Mouse (Mus musculus): ENCODE results near the gene Crim1. TPM values are rescaled to one million over a fixed set of nuclear protein-coding genes. Genes with fewer than 3 reads are reported as not detected.

Crim1 gene
- polyA plus RNA-seq, 1 experiment from 2014 or later: 0.41 TPM

DNA sequence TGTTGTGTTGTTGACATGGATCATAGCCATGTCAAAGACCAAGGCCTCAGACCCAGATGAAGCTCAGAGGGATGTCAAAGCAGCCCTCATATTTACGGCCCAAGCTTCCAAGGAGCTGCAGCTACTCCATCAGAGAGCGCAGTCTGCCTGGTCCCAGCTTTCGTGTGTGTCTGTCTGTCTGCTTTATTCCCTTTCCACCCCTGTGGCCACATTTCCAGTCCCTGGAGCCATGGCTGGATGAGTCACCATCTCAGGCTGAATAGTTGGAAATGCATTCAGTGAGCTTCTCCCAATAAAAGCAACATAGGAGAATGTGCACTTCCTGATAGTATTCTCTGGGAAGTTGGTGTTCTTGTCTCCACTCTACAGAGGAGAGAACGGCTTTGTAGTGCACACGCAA is 3.9 kb upstream of the Crim1 start:
- peaks cover 4% of the 10 kb centered on the region for H3K4me1 ChIP-seq (ENCODE audit: control insufficient read depth, low read depth, low read length)
- ATAC-seq (ENCODE audit: low read depth): no peak

DNA sequence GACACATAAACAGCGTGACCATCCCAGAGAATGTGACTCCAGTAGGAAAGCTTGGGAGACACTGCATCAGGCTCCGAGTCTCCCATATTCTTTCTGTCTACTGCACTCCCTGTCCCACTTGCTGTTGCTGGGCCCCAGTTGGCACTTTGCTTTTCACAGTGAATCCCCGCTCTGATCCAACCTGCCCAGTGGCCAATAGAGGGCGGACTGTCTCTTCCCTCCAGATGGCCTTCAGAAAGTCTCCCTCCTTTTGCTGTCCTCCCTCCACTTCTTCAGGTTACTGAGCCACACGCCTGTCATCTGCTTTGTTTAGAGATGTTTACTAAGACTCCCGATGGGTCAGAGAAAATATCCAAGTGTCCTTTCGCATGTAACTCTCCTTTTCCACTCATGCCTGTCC is 2.9 kb upstream of the Crim1 start:
- H3K4me1 ChIP-seq (ENCODE audit: control insufficient read depth, low read depth, low read length): peaks cover 5% of the 10 kb centered on the region
- H3K4me3 ChIP-seq (ENCODE audit: low read depth, low read length): no peak overlapping the region
- 16% methylated on average over 7 of the region's 7 CpGs for WGBS (ENCODE audit: insufficient replicate concordance)
- no peak for ATAC-seq (ENCODE audit: low read depth)
- H3K9ac ChIP-seq (ENCODE audit: low read depth, low read length): no peak overlapping the region
- H3K36me3 ChIP-seq (ENCODE audit: control insufficient read depth, insufficient read depth): no peaks in the 10 kb centered on the region
- no peak overlapping the region for H3K4me2 ChIP-seq (ENCODE audit: low read depth, low read length)
- H3K27me3 ChIP-seq (ENCODE audit: control insufficient read depth, insufficient read depth, low read depth, low read length): peaks cover 38% of the 10 kb centered on the region
- no peaks in the 10 kb centered on the region for H3K9me3 ChIP-seq (replicated peaks; ENCODE audit: control insufficient read depth, low read length)
- no peak overlapping the region for H3K27ac ChIP-seq (ENCODE audit: low read length)

More for the DNA sequence above, 3.9 kb upstream of the Crim1 start:
- no peaks in the 10 kb centered on the region for H3K36me3 ChIP-seq (ENCODE audit: control insufficient read depth, insufficient read depth)
- no peak overlapping the region for H3K27ac ChIP-seq (ENCODE audit: low read length)
- no peak overlapping the region for H3K4me3 ChIP-seq (ENCODE audit: low read depth, low read length)
- H3K4me2 ChIP-seq (ENCODE audit: low read depth, low read length): no peak overlapping the region
- no peaks in the 10 kb centered on the region for H3K9me3 ChIP-seq (replicated peaks; ENCODE audit: control insufficient read depth, low read length)
- peaks cover 29% of the 10 kb centered on the region for H3K27me3 ChIP-seq (ENCODE audit: control insufficient read depth, insufficient read depth, low read depth, low read length)
- H3K9ac ChIP-seq (ENCODE audit: low read depth, low read length): no peak overlapping the region
- 69% methylated on average over 5 of the region's 5 CpGs for WGBS (ENCODE audit: insufficient replicate concordance)

DNA sequence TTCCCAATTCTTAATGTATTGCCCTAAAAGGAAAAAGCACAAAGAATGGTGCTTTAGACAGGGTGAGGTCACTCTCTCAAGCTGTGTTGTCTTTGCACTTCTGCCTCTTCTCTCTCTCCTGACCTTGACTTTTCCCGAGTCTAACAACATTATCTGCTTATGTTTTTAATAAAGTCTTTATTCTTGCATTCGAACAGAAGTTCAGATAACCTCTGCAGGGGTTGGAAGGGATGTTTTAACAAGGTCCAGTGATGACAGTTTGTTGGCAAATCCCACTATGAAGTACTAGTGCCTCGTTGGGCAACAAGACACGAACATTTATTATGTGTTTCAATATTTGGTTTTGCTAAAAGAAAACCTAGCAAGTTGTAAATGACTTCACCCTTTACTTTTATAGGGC is 1.9 kb upstream of the Crim1 start:
- H3K4me2 ChIP-seq (ENCODE audit: low read depth, low read length): no peak overlapping the region
- no peak overlapping the region for H3K4me3 ChIP-seq (ENCODE audit: low read depth, low read length)
- no peaks in the 10 kb centered on the region for H3K9me3 ChIP-seq (replicated peaks; ENCODE audit: control insufficient read depth, low read length)
- no peak overlapping the region for H3K27ac ChIP-seq (ENCODE audit: low read length)
- peaks cover 44% of the 10 kb centered on the region for H3K27me3 ChIP-seq (ENCODE audit: control insufficient read depth, insufficient read depth, low read depth, low read length)
- no peak overlapping the region for H3K9ac ChIP-seq (ENCODE audit: low read depth, low read length)
- H3K4me1 ChIP-seq (ENCODE audit: control insufficient read depth, low read depth, low read length): peaks cover 5% of the 10 kb centered on the region
- no peak for ATAC-seq (ENCODE audit: low read depth)
- WGBS (ENCODE audit: insufficient replicate concordance): 52% methylated on average over 4 of the region's 4 CpGs
- H3K36me3 ChIP-seq (ENCODE audit: control insufficient read depth, insufficient read depth): no peaks in the 10 kb centered on the region

DNA sequence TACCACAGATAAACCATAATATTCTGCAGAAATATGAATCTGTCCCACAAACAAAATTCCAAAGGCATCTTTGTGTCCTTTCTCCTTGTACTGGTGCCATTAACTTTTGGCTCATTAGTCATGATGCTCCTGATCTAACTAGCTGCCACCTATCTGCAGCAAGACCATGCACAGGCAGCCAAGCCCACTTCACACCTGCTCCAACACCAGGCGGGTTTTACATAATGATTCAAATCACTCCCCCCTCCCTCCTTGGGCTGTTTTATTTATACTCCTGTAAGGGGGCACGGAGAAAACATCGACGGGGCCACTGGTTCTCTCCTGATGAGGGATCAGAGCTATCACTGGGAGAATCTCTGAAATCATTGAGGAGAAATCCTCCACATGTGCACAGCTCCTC is 1.2 kb upstream of the Crim1 start:
- Histone ChIP-seq H3K27me3 (ENCODE audit: control insufficient read depth, insufficient read depth, low read depth, low read length) (peaks cover 45% of the 10 kb centered on the region), H3K27ac (ENCODE audit: low read length) (no peak overlapping the region), H3K9me3 (replicated peaks; ENCODE audit: control insufficient read depth, low read length) (no peaks in the 10 kb centered on the region), H3K4me3 (ENCODE audit: low read depth, low read length) (no peak overlapping the region), H3K4me2 (ENCODE audit: low read depth, low read length) (peak overlapping the region; percentile 80; the same call in 1 of the 2 replicates), H3K9ac (ENCODE audit: low read depth, low read length) (no peak overlapping the region), H3K4me1 (ENCODE audit: control insufficient read depth, low read depth, low read length) (peaks cover 5% of the 10 kb centered on the region), H3K36me3 (ENCODE audit: control insufficient read depth, insufficient read depth) (no peaks in the 10 kb centered on the region)
- WGBS (ENCODE audit: insufficient replicate concordance): 15% methylated on average over 4 of the region's 4 CpGs
- ATAC-seq (ENCODE audit: low read depth): no peak

DNA sequence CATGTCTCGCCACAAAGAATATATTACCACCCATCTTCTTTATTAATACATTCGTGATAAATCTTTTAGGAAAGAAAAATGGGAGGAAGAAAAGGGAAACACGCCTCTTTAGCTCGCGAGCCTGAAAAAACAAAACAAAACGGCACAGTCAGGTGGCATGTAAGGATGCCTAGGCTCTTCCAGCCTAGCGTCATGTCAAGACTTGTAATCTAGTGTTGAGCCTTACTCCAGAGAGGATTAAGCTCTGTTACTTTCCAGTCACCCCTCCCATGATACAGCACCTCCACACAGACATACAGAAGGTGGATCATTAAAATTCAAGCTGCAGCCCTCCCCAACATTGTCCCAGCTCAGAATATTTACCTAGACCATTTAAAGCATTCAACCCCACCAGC is 820 bp upstream of the Crim1 start:
- no peak for ATAC-seq (ENCODE audit: low read depth)

DNA sequence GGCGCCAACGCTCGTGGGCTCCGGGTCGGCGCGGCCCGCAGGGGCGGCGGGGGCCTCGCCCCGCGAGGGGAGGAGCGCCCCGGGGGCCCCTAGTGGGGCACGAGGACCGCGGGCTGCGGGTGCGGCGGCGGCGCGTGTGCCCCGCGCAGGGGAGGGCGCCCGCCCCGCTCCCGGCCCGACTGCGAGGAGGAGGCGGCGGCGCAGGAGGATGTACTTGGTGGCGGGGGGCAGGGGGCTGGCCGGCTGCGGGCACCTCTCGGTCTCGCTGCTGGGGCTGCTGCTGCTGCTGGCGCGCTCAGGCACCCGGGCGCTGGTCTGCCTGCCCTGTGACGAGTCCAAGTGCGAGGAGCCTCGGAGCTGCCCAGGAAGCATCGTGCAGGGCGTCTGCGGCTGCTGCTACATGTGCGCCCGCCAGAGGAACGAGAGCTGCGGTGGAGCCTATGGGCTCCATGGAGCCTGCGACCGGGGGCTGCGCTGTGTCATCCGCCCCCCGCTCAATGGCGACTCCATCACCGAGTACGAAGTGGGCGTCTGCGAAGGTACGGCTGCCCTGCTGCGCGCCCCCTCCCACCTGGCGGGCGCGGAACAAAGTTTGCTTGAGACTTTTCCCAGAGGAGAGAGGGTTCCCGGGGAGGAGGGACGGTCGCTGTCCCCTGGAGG is 643 bp downstream of the Crim1 start:
- no peaks in the 10 kb centered on the region for H3K9me3 ChIP-seq (replicated peaks; ENCODE audit: control insufficient read depth, low read length)
- peaks cover 5% of the 10 kb centered on the region for H3K4me1 ChIP-seq (ENCODE audit: control insufficient read depth, low read depth, low read length)
- peak overlapping the region; percentile 55 for H3K9ac ChIP-seq (ENCODE audit: low read depth, low read length)
- no peaks in the 10 kb centered on the region for H3K36me3 ChIP-seq (ENCODE audit: control insufficient read depth, insufficient read depth)
- under 1% methylated on average over 59 of the region's 73 CpGs for WGBS (ENCODE audit: insufficient replicate concordance)
- peak overlapping the region; percentile 60 for H3K4me3 ChIP-seq (ENCODE audit: low read depth, low read length)
- no peak overlapping the region; the same call in 1 of the 2 replicates for H3K27ac ChIP-seq (ENCODE audit: low read length)
- H3K4me2 ChIP-seq (ENCODE audit: low read depth, low read length): peak overlapping the region; percentile 80
- peak; percentile 42; the same call in 1 of the 2 replicates for ATAC-seq (ENCODE audit: low read depth)
- peaks cover 45% of the 10 kb centered on the region for H3K27me3 ChIP-seq (ENCODE audit: control insufficient read depth, insufficient read depth, low read depth, low read length)

More for the DNA sequence above, 820 bp upstream of the Crim1 start:
- Histone ChIP-seq H3K27ac (ENCODE audit: low read length) (no peak overlapping the region), H3K4me3 (ENCODE audit: low read depth, low read length) (peak overlapping the region; percentile 60), H3K4me2 (ENCODE audit: low read depth, low read length) (peak overlapping the region; percentile 80), H3K27me3 (ENCODE audit: control insufficient read depth, insufficient read depth, low read depth, low read length) (peaks cover 45% of the 10 kb centered on the region), H3K9ac (ENCODE audit: low read depth, low read length) (peak overlapping the region; percentile 54; the same call in 1 of the 2 replicates), H3K4me1 (ENCODE audit: control insufficient read depth, low read depth, low read length) (peaks cover 5% of the 10 kb centered on the region), H3K36me3 (ENCODE audit: control insufficient read depth, insufficient read depth) (no peaks in the 10 kb centered on the region), H3K9me3 (replicated peaks; ENCODE audit: control insufficient read depth, low read length) (no peaks in the 10 kb centered on the region)
- 9% methylated on average over 7 of the region's 7 CpGs for WGBS (ENCODE audit: insufficient replicate concordance)

DNA sequence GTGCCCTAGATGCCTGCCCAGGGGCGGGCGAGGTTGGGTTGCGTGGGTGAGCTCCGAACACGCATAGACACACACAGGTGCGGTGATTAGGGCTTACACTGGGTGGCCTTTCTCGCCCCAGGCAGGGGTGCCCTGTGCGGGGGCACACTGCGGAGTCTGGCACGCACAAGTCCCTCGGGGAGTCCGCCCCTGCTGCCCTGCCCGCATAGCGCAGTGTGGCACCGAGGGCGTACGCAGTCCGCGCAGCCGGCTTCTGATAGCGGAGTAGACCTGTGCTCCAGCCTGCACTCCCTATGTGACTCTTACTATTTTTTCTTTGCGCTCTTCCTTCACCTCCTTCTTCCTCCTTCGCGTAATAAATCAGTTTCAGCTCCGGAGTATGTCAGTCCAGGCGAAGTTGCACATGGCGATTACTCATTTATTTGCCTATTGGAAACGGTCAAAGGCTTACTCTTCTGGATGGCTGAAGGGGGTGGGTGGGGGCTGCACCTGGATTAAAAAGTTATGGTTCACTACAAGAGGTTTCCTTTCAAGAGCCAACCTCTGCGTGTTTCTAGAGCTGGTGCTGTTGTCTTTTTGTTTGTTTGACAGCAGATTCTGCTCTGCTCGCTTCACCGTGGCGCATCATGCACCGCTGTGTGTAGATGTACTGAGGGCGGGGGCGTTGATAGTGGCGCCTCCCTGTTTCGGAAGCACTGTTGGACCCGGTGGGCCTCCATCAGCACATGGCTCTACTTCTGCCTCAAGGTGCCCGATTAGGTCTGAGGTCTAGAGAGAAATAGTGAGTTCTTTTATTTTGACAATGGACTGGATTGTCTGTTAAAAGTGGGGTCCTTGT is 1.4 kb downstream of the Crim1 start:
- under 1% methylated on average over 39 of the region's 39 CpGs for WGBS (ENCODE audit: insufficient replicate concordance)
- peak; percentile 49 for ATAC-seq (ENCODE audit: low read depth)

DNA sequence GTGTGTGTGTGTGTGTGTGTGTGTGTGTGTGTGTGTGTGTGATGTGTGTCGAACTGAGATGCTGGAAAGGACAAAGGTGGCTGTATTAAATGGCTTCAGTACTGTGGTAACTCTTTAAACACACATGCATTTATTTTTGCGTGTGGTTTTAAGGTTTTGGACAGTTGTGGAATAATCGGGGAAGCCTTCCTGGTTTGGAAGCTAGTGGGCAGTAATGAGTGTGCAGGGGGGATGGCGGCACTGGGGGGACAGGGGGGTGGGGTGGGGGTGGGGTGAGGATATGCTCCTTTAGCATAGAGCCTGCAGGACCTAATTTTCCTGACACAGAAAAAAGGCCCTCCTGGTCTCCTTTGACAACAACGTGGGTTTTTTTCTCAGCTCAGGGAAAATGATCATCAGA is 2.2 kb downstream of the Crim1 start:
- Histone ChIP-seq H3K4me2 (ENCODE audit: low read depth, low read length) (peak overlapping the region; percentile 80), H3K36me3 (ENCODE audit: control insufficient read depth, insufficient read depth) (no peaks in the 10 kb centered on the region), H3K9ac (ENCODE audit: low read depth, low read length) (no peak overlapping the region), H3K4me1 (ENCODE audit: control insufficient read depth, low read depth, low read length) (peaks cover 5% of the 10 kb centered on the region), H3K9me3 (replicated peaks; ENCODE audit: control insufficient read depth, low read length) (no peaks in the 10 kb centered on the region), H3K4me3 (ENCODE audit: low read depth, low read length) (peak overlapping the region; percentile 60), H3K27me3 (ENCODE audit: control insufficient read depth, insufficient read depth, low read depth, low read length) (peaks cover 45% of the 10 kb centered on the region), H3K27ac (ENCODE audit: low read length) (no peak overlapping the region)
- ATAC-seq (ENCODE audit: low read depth): no peak
- 11% methylated on average over 5 of the region's 5 CpGs for WGBS (ENCODE audit: insufficient replicate concordance)

More for the DNA sequence above, 1.4 kb downstream of the Crim1 start:
- no peak overlapping the region for H3K27ac ChIP-seq (ENCODE audit: low read length)
- peak overlapping the region; percentile 80 for H3K4me2 ChIP-seq (ENCODE audit: low read depth, low read length)
- H3K9me3 ChIP-seq (replicated peaks; ENCODE audit: control insufficient read depth, low read length): no peaks in the 10 kb centered on the region
- peak overlapping the region; percentile 55 for H3K9ac ChIP-seq (ENCODE audit: low read depth, low read length)
- peaks cover 45% of the 10 kb centered on the region for H3K27me3 ChIP-seq (ENCODE audit: control insufficient read depth, insufficient read depth, low read depth, low read length)
- H3K36me3 ChIP-seq (ENCODE audit: control insufficient read depth, insufficient read depth): no peaks in the 10 kb centered on the region
- H3K4me3 ChIP-seq (ENCODE audit: low read depth, low read length): peak overlapping the region; percentile 60
- H3K4me1 ChIP-seq (ENCODE audit: control insufficient read depth, low read depth, low read length): peaks cover 5% of the 10 kb centered on the region

DNA sequence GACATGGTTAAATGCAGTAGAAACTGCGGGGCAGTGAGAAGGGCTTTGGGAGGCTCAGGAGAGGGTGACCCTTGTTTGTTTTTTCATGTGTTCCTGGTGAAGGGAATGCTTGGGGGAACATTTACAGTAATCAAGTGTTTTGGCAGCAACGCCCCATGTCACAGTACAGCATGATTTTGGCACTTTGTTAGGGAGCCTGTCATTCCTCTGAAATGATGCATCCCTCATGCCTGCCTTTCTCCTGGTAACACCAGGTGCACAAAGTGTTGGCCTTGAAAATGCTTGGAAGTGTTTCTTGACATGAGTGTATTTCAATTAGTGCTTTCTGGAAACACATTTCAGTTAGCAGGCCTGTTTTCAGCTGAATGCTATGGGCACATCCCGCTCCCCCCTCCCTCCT is 2.7 kb downstream of the Crim1 start:
- Histone ChIP-seq H3K9me3 (replicated peaks; ENCODE audit: control insufficient read depth, low read length) (no peaks in the 10 kb centered on the region), H3K9ac (ENCODE audit: low read depth, low read length) (no peak overlapping the region), H3K4me3 (ENCODE audit: low read depth, low read length) (no peak overlapping the region), H3K4me2 (ENCODE audit: low read depth, low read length) (no peak overlapping the region), H3K4me1 (ENCODE audit: control insufficient read depth, low read depth, low read length) (peaks cover 5% of the 10 kb centered on the region), H3K27ac (ENCODE audit: low read length) (no peak overlapping the region), H3K27me3 (ENCODE audit: control insufficient read depth, insufficient read depth, low read depth, low read length) (peaks cover 45% of the 10 kb centered on the region), H3K36me3 (ENCODE audit: control insufficient read depth, insufficient read depth) (no peaks in the 10 kb centered on the region)
- WGBS (ENCODE audit: insufficient replicate concordance): 69% methylated on average over 3 of the region's 3 CpGs
- no peak for ATAC-seq (ENCODE audit: low read depth)

Data from liver, embryonic 16.5 days (tissue).